Mouse (Mus musculus): ENCODE results near the gene Fabp2. TPM values are rescaled to one million over a fixed set of nuclear protein-coding genes. Genes with fewer than 3 reads are reported as not detected.

Fabp2 gene
- polyA plus RNA-seq, 1 experiment from 2014 or later, result 126 TPM

DNA sequence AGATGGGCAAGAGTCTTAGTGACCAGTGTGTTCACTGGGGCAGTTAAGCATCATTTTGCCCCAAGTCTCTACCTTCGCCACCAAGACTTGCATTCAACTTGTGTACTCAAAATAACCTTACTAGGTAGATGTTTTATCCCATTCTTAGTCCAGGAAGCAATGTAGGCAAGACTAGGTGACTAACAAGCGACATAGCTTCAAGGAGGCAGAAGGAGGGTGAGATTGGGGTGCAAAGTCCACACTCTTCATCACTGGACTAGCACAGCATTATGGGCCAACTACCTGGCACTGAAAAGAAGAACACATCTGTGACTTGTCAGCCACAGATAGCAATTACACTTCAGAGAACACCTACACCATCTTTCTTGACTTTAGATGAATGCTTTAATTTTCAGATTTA lies 18.0 kb upstream of the Fabp2 start:
- ATAC-seq (replicated peaks; ENCODE audit: low FRiP score, low TSS enrichment, low read depth), result no peak
- 81% methylated on average over 2 of the region's 2 CpGs for WGBS

DNA sequence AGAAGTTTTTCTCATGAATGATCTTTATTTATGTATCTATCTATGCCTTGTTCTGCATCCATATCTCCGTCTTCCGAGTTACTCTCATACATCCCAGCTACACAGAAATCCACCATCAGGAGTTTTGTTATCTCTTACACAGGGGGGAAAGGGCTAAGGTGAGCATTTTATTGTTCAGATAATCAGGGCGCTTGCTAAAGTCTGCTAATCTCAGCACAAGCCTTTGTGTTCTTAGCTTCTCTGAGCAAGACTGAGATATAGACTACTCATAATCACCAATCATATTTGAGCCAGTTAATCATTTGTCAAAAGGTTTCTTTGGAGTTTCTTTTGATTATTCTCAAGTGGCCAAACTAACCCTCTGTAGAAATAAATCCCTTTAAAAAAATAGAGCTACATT lies 17.3 kb upstream of the Fabp2 start:
- H3K9ac ChIP-seq (ENCODE audit: low read length), result no peak overlapping the region
- peak; percentile 65; the same call in 1 of the 2 replicates for ATAC-seq (replicated peaks; ENCODE audit: low FRiP score, low TSS enrichment, low read depth)
- H3K4me3 ChIP-seq (ENCODE audit: low read depth, low read length), result no peak overlapping the region
- H3K27ac ChIP-seq (ENCODE audit: low read depth), result no peak overlapping the region
- 69% methylated on average over 3 of the region's 3 CpGs for WGBS
- no peaks in the 10 kb centered on the region for H3K27me3 ChIP-seq (replicated peaks; ENCODE audit: control insufficient read depth, insufficient read depth, low read length)
- H3K4me1 ChIP-seq (replicated peaks; ENCODE audit: control insufficient read depth, insufficient read depth, low read length), result peaks cover 3% of the 10 kb centered on the region; the same call in 1 of the 2 replicates
- DNase-seq (ENCODE audit: low spot score), result peak; percentile 20
- H3K4me2 ChIP-seq (ENCODE audit: low read length), result no peak overlapping the region
- no peaks in the 10 kb centered on the region for H3K36me3 ChIP-seq (ENCODE audit: control insufficient read depth, insufficient read depth, low read length)
- H3K9me3 ChIP-seq (ENCODE audit: control insufficient read depth, low read length), result no peaks in the 10 kb centered on the region

More for the DNA sequence above, 18.0 kb upstream of the Fabp2 start:
- no peak overlapping the region for H3K4me2 ChIP-seq (ENCODE audit: low read length)
- peak; percentile 41 for DNase-seq (ENCODE audit: low spot score)
- no peaks in the 10 kb centered on the region for H3K36me3 ChIP-seq (ENCODE audit: control insufficient read depth, insufficient read depth, low read length)
- H3K4me3 ChIP-seq (ENCODE audit: low read depth, low read length), result no peak overlapping the region
- H3K27me3 ChIP-seq (replicated peaks; ENCODE audit: control insufficient read depth, insufficient read depth, low read length), result no peaks in the 10 kb centered on the region
- H3K27ac ChIP-seq (ENCODE audit: low read depth), result no peak overlapping the region
- no peaks in the 10 kb centered on the region for H3K9me3 ChIP-seq (ENCODE audit: control insufficient read depth, low read length)
- H3K4me1 ChIP-seq (replicated peaks; ENCODE audit: control insufficient read depth, insufficient read depth, low read length), result peaks cover 3% of the 10 kb centered on the region; the same call in 1 of the 2 replicates
- H3K9ac ChIP-seq (ENCODE audit: low read length), result no peak overlapping the region

DNA sequence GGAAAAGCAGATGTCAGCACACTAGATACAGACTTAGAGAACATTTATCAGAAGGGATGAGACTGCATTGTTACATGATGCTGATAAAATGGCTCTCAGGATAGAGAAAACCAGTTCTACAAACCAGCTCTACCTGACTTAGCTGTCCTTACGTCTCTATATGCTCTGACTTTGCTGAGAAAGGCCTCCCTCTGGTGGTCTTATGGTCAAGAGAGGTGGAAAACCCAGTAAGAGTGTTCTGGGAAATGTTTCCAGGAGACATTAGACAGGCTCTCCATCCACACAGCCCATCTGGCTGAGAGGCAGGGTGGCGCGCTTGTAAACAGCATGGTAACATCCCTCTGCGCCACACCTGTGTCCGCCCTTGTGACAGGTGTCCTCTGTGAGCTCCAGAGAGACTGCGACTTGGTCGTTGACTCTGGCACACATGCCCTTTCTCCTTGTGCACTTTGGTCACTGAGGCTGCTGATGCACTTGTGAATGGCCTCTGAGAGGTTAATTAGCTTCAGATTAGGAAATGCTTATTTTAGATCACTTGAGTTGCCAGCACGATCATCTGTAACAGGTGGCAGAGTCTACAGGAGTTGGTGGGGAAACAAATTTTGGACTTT lies 16.1 kb upstream of the Fabp2 start:
- DNase-seq (ENCODE audit: low spot score) (peak; percentile 58), ATAC-seq (replicated peaks; ENCODE audit: low FRiP score, low TSS enrichment, low read depth) (peak; percentile 47; the same call in 1 of the 2 replicates)
- no peaks in the 10 kb centered on the region for H3K27me3 ChIP-seq (replicated peaks; ENCODE audit: control insufficient read depth, insufficient read depth, low read length)
- no peaks in the 10 kb centered on the region for H3K9me3 ChIP-seq (ENCODE audit: control insufficient read depth, low read length)
- no peak overlapping the region for H3K4me3 ChIP-seq (ENCODE audit: low read depth, low read length)
- no peaks in the 10 kb centered on the region for H3K36me3 ChIP-seq (ENCODE audit: control insufficient read depth, insufficient read depth, low read length)
- peaks cover 3% of the 10 kb centered on the region; the same call in 1 of the 2 replicates for H3K4me1 ChIP-seq (replicated peaks; ENCODE audit: control insufficient read depth, insufficient read depth, low read length)
- H3K27ac ChIP-seq (ENCODE audit: low read depth), result no peak overlapping the region
- 66% methylated on average over 8 of the region's 8 CpGs for WGBS
- H3K4me2 ChIP-seq (ENCODE audit: low read length), result no peak overlapping the region
- no peak overlapping the region for H3K9ac ChIP-seq (ENCODE audit: low read length)

DNA sequence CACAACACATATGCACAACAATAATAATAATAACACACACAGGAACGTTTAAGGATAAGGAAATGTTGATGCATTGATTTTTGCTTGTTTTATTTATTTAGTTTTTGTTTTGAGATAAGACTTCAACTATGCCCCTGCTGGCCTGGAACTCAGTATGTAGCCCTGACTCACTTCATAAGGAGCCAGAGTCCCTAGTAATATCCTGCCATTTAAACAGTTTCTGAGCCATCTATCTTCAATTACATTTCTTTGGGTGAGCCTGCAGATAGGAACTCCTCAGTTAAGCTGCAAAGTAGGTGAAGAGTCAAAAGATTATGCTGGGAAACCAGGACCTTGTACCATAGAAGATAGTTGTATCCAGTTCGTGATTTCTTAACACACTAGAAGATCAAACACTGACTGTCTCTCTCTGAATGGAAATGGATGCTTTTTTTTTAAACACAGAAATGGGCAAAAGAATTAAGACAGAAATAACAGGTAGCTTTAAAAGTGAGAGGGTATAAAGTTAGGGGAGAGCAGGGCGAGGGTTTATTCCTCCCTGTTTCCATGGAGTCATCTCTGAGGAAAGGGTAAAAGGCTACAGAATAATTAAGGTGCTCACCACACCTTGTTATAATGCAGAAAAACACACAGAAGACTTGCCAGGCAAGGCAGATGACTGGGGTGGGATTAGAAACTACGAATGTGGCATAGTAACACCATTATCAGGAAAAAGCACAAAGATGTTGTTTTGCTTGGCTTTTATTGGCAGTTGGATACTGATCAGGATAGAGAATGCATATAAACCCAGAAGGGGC lies 7.2 kb upstream of the Fabp2 start:
- no peak overlapping the region for H3K4me3 ChIP-seq (ENCODE audit: low read depth, low read length)
- H3K4me1 ChIP-seq (replicated peaks; ENCODE audit: control insufficient read depth, insufficient read depth, low read length), result no peaks in the 10 kb centered on the region
- peak; percentile 23 for DNase-seq (ENCODE audit: low spot score)
- no peak for ATAC-seq (replicated peaks; ENCODE audit: low FRiP score, low TSS enrichment, low read depth)
- H3K27me3 ChIP-seq (replicated peaks; ENCODE audit: control insufficient read depth, insufficient read depth, low read length), result no peaks in the 10 kb centered on the region
- no peaks in the 10 kb centered on the region for H3K9me3 ChIP-seq (ENCODE audit: control insufficient read depth, low read length)
- peak overlapping the region; percentile 8; the same call in 1 of the 2 replicates for H3K27ac ChIP-seq (ENCODE audit: low read depth)
- H3K36me3 ChIP-seq (ENCODE audit: control insufficient read depth, insufficient read depth, low read length), result no peaks in the 10 kb centered on the region
- 69% methylated on average over 4 of the region's 4 CpGs for WGBS
- H3K9ac ChIP-seq (ENCODE audit: low read length), result no peak overlapping the region
- H3K4me2 ChIP-seq (ENCODE audit: low read length), result no peak overlapping the region

DNA sequence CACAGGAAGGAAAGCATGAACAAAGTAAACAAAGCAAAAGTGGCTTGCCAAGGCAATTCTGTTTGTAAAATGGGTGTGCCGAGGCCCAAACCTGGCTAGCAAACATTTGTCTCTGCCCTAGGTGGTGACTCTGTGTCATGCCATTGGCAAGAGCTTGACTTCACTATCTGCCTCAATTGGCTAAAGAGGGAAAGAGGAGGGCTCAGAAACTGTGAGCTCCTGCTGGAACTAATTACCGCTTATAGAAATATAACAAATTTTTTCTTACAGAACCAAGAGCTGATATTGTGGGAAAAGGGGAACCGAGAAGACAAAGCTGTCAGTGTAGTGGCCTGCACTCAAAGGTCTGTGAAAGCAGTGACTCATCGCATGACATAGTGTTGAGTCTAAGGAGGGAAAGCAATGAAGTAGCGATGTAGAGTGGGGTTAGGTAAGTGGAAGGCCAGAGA lies 6.5 kb upstream of the Fabp2 start:
- H3K36me3 ChIP-seq (ENCODE audit: control insufficient read depth, insufficient read depth, low read length), result no peaks in the 10 kb centered on the region
- DNase-seq (ENCODE audit: low spot score), result peak; percentile 49
- H3K9ac ChIP-seq (ENCODE audit: low read length), result no peak overlapping the region
- 0 out of 2 replicates have a peak, but pooled peaks have one; percentile 40 for ATAC-seq (replicated peaks; ENCODE audit: low FRiP score, low TSS enrichment, low read depth)
- no peak overlapping the region for H3K4me3 ChIP-seq (ENCODE audit: low read depth, low read length)
- no peaks in the 10 kb centered on the region for H3K4me1 ChIP-seq (replicated peaks; ENCODE audit: control insufficient read depth, insufficient read depth, low read length)
- no peak overlapping the region for H3K4me2 ChIP-seq (ENCODE audit: low read length)
- peak overlapping the region; percentile 8; the same call in 1 of the 2 replicates for H3K27ac ChIP-seq (ENCODE audit: low read depth)
- WGBS, result 64% methylated on average over 5 of the region's 5 CpGs
- no peaks in the 10 kb centered on the region for H3K9me3 ChIP-seq (ENCODE audit: control insufficient read depth, low read length)
- H3K27me3 ChIP-seq (replicated peaks; ENCODE audit: control insufficient read depth, insufficient read depth, low read length), result no peaks in the 10 kb centered on the region

DNA sequence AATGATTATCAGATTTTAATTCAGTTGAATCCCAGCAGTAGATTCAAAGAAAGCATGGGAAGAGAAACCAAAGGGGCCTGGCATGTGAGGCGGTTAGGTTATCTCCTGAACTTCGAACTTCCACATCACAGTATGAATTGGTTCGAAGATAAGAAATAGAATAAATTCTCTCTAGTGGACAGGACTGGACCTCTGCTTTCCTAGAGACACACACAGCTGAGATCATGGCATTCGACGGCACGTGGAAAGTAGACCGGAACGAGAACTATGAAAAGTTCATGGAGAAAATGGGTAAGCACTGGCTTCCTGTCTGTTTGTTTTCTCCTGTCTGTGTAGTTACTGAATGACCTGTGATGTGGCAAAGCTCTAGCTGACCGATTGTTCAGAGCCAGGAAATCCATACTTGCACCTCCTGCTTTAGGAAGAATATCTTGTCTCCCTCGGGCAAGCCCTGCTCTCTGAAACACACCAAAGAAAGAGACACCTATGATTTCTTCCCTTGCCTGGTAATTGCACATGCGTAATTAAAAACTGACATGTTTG lies 388 bp downstream of the Fabp2 start:
- Histone ChIP-seq H3K36me3 (ENCODE audit: control insufficient read depth, insufficient read depth, low read length) (no peaks in the 10 kb centered on the region), H3K9ac (ENCODE audit: low read length) (no peak overlapping the region), H3K27ac (ENCODE audit: low read depth) (0 out of 2 replicates have a peak overlapping the region, but pooled peaks have one; percentile 47), H3K27me3 (replicated peaks; ENCODE audit: control insufficient read depth, insufficient read depth, low read length) (no peaks in the 10 kb centered on the region), H3K4me2 (ENCODE audit: low read length) (no peak overlapping the region; the same call in 1 of the 2 replicates), H3K9me3 (ENCODE audit: control insufficient read depth, low read length) (no peaks in the 10 kb centered on the region), H3K4me3 (ENCODE audit: low read depth, low read length) (no peak overlapping the region), H3K4me1 (replicated peaks; ENCODE audit: control insufficient read depth, insufficient read depth, low read length) (0 out of 2 replicates have a peak, but pooled peaks cover 2% of the 10 kb centered on the region)
- peak; percentile 43; the same call in 1 of the 2 replicates for ATAC-seq (replicated peaks; ENCODE audit: low FRiP score, low TSS enrichment, low read depth)
- no peak for DNase-seq (ENCODE audit: low spot score)
- 68% methylated on average over 11 of the region's 11 CpGs for WGBS

DNA sequence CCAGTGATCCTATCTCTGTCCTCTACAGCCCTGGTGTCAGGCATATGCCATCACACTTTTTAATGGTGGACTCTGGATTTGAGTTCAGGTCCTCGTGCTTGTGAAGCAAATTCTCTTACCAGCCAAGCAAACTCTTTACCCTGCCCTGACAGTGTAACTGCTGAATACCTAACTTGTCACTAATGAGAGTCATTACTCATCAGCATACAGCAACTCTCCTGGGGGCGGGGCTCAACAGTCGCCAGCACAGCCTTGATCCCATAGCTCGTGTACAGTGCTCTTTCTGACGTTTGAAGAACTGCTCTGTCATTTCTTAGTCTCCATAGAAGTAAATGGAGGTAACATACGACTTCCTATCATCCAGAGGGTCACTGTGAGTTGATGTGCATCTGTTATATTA lies 3.4 kb downstream of the Fabp2 start:
- no peak overlapping the region for H3K4me2 ChIP-seq (ENCODE audit: low read length)
- no peak overlapping the region for H3K9ac ChIP-seq (ENCODE audit: low read length)
- H3K4me1 ChIP-seq (replicated peaks; ENCODE audit: control insufficient read depth, insufficient read depth, low read length), result 0 out of 2 replicates have a peak, but pooled peaks cover 2% of the 10 kb centered on the region
- DNase-seq (ENCODE audit: low spot score), result no peak
- no peaks in the 10 kb centered on the region for H3K9me3 ChIP-seq (ENCODE audit: control insufficient read depth, low read length)
- no peaks in the 10 kb centered on the region for H3K36me3 ChIP-seq (ENCODE audit: control insufficient read depth, insufficient read depth, low read length)
- 57% methylated on average over 6 of the region's 6 CpGs for WGBS
- ATAC-seq (replicated peaks; ENCODE audit: low FRiP score, low TSS enrichment, low read depth), result no peak
- no peak overlapping the region for H3K4me3 ChIP-seq (ENCODE audit: low read depth, low read length)
- no peak overlapping the region for H3K27ac ChIP-seq (ENCODE audit: low read depth)
- no peaks in the 10 kb centered on the region for H3K27me3 ChIP-seq (replicated peaks; ENCODE audit: control insufficient read depth, insufficient read depth, low read length)

DNA sequence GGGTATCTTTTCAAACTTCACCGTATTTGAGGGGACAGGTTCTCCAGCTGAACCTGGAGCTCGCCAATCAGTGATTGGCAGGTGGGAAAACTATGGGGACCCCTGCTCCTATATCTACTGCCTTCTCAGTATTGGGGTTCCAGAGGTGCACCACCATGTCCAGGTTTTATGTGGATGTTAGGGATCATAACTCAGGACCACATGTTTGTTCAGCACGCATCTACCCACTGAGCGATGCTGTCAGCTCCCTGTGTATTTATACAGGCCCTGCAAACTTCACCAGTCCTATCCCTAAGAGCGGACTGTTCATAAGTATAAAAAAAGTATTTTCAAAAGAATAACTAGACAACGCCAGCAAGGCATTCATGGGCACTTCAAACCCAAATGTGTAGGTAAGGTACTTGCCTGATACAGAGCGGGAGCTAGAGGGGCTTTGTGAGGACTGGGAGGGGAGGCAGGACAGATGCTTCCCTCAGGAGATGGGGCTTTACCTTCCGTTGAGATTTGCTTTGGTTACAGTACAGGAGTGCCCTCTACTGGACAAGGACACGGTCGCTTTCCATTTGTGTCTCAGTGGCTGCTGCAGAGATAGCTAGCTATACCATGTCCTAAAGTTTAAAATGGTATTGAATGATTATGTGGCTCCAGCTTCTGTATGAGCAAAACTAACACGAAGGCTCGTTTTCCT lies 9.0 kb downstream of the Fabp2 start:
- Histone ChIP-seq H3K36me3 (ENCODE audit: control insufficient read depth, insufficient read depth, low read length) (no peaks in the 10 kb centered on the region), H3K4me1 (replicated peaks; ENCODE audit: control insufficient read depth, insufficient read depth, low read length) (0 out of 2 replicates have a peak, but pooled peaks cover 4% of the 10 kb centered on the region), H3K27me3 (replicated peaks; ENCODE audit: control insufficient read depth, insufficient read depth, low read length) (no peaks in the 10 kb centered on the region), H3K4me3 (ENCODE audit: low read depth, low read length) (no peak overlapping the region), H3K9me3 (ENCODE audit: control insufficient read depth, low read length) (no peaks in the 10 kb centered on the region), H3K27ac (ENCODE audit: low read depth) (no peak overlapping the region), H3K9ac (ENCODE audit: low read length) (no peak overlapping the region), H3K4me2 (ENCODE audit: low read length) (no peak overlapping the region)
- peak; percentile 83 for DNase-seq (ENCODE audit: low spot score)
- 0 out of 2 replicates have a peak, but pooled peaks have one; percentile 50 for ATAC-seq (replicated peaks; ENCODE audit: low FRiP score, low TSS enrichment, low read depth)
- 40% methylated on average over 12 of the region's 12 CpGs for WGBS

All from intestine, embryonic 14.5 days (tissue).